Comparison of ENCODE assay signal across 10 mouse cellular contexts in genomic region chr10:83069791-83070190, GRCm38 (mm10).
DNase-seq lines count a peak whose midpoint lies in the region; ATAC-seq lines count a peak whose summit lies in the region.
"Had no signal": no experiment of that assay in that cellular context is flagged by ENCODE, and none has a peak within 500 bp of the region (broad histone marks: within the 10 kb centered on the region; RNA-seq: fewer than 3 reads in every experiment).

No protein-coding gene starts in this region.

- H3K4me3 ChIP-seq in intestine, embryonic 15.5 days (replicated peaks), result no peak overlapping the region

- H3K27me3 ChIP-seq in intestine, embryonic 15.5 days (replicated peaks), result no peaks in the 10 kb centered on the region; the same call in 1 of the 2 replicates
- H3K27me3 ChIP-seq: CH12.LX had no signal

- no peaks in the 10 kb centered on the region for H3K36me3 ChIP-seq in intestine, embryonic 15.5 days

- H3K27ac ChIP-seq in intestine, embryonic 15.5 days, result no peak overlapping the region

- peak; percentile 45 for DNase-seq in gastrocnemius, postnatal 25 days
- no peak for DNase-seq in gastrocnemius, postnatal 36 days
- peak; percentile 78 for DNase-seq in 3T3-L1 (ENCODE audit: low read depth, low spot score)
- peak; percentile 31 for DNase-seq in adrenal gland, postnatal 25 days
- no peak for DNase-seq in layer of hippocampus, postnatal 25 days (ENCODE audit: extremely low spot score in 1 of 2, low spot score in 1 of 2)
- DNase-seq in T-cell, adult 2 months (ENCODE audit: low spot score), result no peak
- DNase-seq in left cerebral cortex, adult 18-20 months (ENCODE audit: low spot score in 2 of 2), result no peak
- DNase-seq: lung, embryonic 14.5 days had no signal

- peak; percentile 68 for ATAC-seq in intestine, embryonic 15.5 days

- intact Hi-C loops in gastrocnemius, postnatal 36 days (cut with DNase I), result no loop called here

- WGBS in intestine, embryonic 15.5 days, result 18% methylated on average over 5 of the region's 5 CpGs

- peaks cover 4% of the 10 kb centered on the region for H3K4me1 ChIP-seq in intestine, embryonic 15.5 days (replicated peaks)

- H3K9me3 ChIP-seq in intestine, embryonic 15.5 days, result no peaks in the 10 kb centered on the region

- no peak overlapping the region for H3K4me2 ChIP-seq in intestine, embryonic 15.5 days (replicated peaks)
- H3K4me2 ChIP-seq: lung, embryonic 14.5 days had no signal

- no peak overlapping the region for H3K9ac ChIP-seq in intestine, embryonic 15.5 days
- H3K9ac ChIP-seq: lung, embryonic 14.5 days had no signal

Comparison
In these comparisons a context has a peak if more than half of its experiments do, and no peak if none do; other contexts are left out.
1. DNase-seq: peak in gastrocnemius, postnatal 25 days (single experiment), 3T3-L1 (single experiment) and adrenal gland, postnatal 25 days (single experiment); none in gastrocnemius, postnatal 36 days (0 of 2), layer of hippocampus, postnatal 25 days (0 of 2), T-cell, adult 2 months (single experiment) and left cerebral cortex, adult 18-20 months (0 of 2).